Mouse (Mus musculus): Measurements from ENCODE around the gene Gm960. TPM values are rescaled to one million over a fixed set of nuclear protein-coding genes. Genes with fewer than 3 reads are reported as not detected.

The Gm960 gene
- not detected for total RNA-seq (2023)

GRCm38 (mm10) chr19:4698205-4698677 is at the start of gene Gm960:
Gene Gm960, minus strand, starts transcription at chr19:4698668.

GRCm38 (mm10) chr19:4711098-4711600 is 12.7 kb upstream of the Gm960 start, which contains the start of gene Sptbn2:
Gene Sptbn2, plus strand, starts transcription at chr19:4711167.

GRCm38 (mm10) chr19:4625179-4625828 is 73.2 kb downstream of the Gm960 start, which contains the start of gene Rce1:
Gene Rce1, minus strand, starts transcription at chr19:4625641.

GRCm38 (mm10) chr19:4615151-4616093 is 83.0 kb downstream of the Gm960 start, which contains the start of gene Lrfn4:
Gene Lrfn4, minus strand, starts transcription at chr19:4615667.

Other genes with a start within 250 kb of the Gm960 start
- gene Syt12, start 221.2 kb downstream of the Gm960 start, total RNA-seq (2023) = under 1 TPM in 1 of 2 experiments, not detected in 1; 0.15 TPM
- not detected for gene 2010003K11Rik, start 200.1 kb downstream of the Gm960 start, total RNA-seq (2023)
- 1 to 10 TPM; 2.3 to 5.5 TPM for gene Pcx, start 188.2 kb downstream of the Gm960 start, total RNA-seq (2023)
- under 1 TPM; 0.17 to 0.30 TPM for gene Lrfn4, start 83.0 kb downstream of the Gm960 start, total RNA-seq (2023)
- 10 to 100 TPM; 53.8 to 58.0 TPM for gene Rce1, start 73.0 kb downstream of the Gm960 start, total RNA-seq (2023)
- gene Sptbn2, start 12.5 kb upstream of the Gm960 start, total RNA-seq (2023) = not detected
- gene Rbm4b, start 57.8 kb upstream of the Gm960 start, total RNA-seq (2023) = 10 to 100 TPM; 27.3 to 27.7 TPM
- gene Rbm4, start 95.2 kb upstream of the Gm960 start, total RNA-seq (2023) = 10 to 100 TPM; 69.7 to 74.8 TPM
- gene Gm21992, start 112.9 kb upstream of the Gm960 start, total RNA-seq (2023) = 10 to 100 TPM; 36.7 to 45.2 TPM
- 10 to 100 TPM; 63.8 to 98.1 TPM for gene Rbm14, start 113.0 kb upstream of the Gm960 start, total RNA-seq (2023)
- gene Ccs, start 140.7 kb upstream of the Gm960 start, total RNA-seq (2023) = 10 to 100 TPM; 23.0 to 24.4 TPM
- not detected for gene Ccdc87, start 140.7 kb upstream of the Gm960 start, total RNA-seq (2023)
- gene Ctsf, start 156.5 kb upstream of the Gm960 start, total RNA-seq (2023) = under 1 TPM in 1 of 2 experiments, not detected in 1; 0.87 TPM
- not detected for gene Actn3, start 179.2 kb upstream of the Gm960 start, total RNA-seq (2023)
- gene Zdhhc24, start 180.0 kb upstream of the Gm960 start, total RNA-seq (2023) = 1 to 10 TPM; 7.9 to 9.3 TPM
- 1 to 10 TPM; 4.1 to 4.3 TPM for gene Bbs1, start 208.0 kb upstream of the Gm960 start, total RNA-seq (2023)
- gene Dpp3, start 229.6 kb upstream of the Gm960 start, total RNA-seq (2023) = 10 to 100 TPM; 78.9 to 86.2 TPM
- 1 to 10 TPM; 1.7 to 4.2 TPM for gene Peli3, start 244.5 kb upstream of the Gm960 start, total RNA-seq (2023)